Mouse (Mus musculus) bone marrow macrophage, adult 2 months (primary cell): ENCODE data around the gene Mta3. TPM values are rescaled to one million over a fixed set of nuclear protein-coding genes. Genes with fewer than 3 reads are reported as not detected.
"Not testable (repeated sequence)": the region's sequence is repeated elsewhere in the genome, so short reads cannot be mapped to it uniquely, and the experiment has no call there.

ENCODE experiments used
- H3K27ac ChIP-seq: 2 replicates; pipeline ENCODE4 v1.5.1; 2012; ENCODE audit warnings: low read depth, low read length; ENCODE audit not compliant: insufficient read depth
- H3K4me1 ChIP-seq: 2 replicates; pipeline ENCODE4 v1.6.1; 2012; ENCODE audit warnings: low read length; ENCODE audit not compliant: control insufficient read depth, insufficient read depth
- H3K4me3 ChIP-seq: 2 replicates; pipeline ENCODE4 v1.5.1; 2012; ENCODE audit warnings: mild to moderate bottlenecking, low read length, moderate library complexity; ENCODE audit not compliant: insufficient read depth
- CTCF ChIP-seq: IDR thresholded peaks from 2 replicates; pipeline ENCODE4 v1.5.1; 2012; ENCODE audit warnings: low read depth, mild to moderate bottlenecking, low read length, moderate library complexity
- POLR2A ChIP-seq: IDR thresholded peaks from 2 replicates; pipeline ENCODE4 v1.6.1; 2012; ENCODE audit warnings: mild to moderate bottlenecking, low read depth, low read length, borderline replicate concordance
- polyA plus RNA-seq: library from polyadenylated mRNA; stranded (reverse); fragments of >200 nt; gene quantifications from 2 replicates; pipeline ENCODE4 v1.2.4, GENCODE M21; 2012; ENCODE audit not compliant: missing spikeins, insufficient read depth, insufficient read length

Mta3 gene
- polyA plus RNA-seq, 1 experiment: 57.5 TPM

DNA sequence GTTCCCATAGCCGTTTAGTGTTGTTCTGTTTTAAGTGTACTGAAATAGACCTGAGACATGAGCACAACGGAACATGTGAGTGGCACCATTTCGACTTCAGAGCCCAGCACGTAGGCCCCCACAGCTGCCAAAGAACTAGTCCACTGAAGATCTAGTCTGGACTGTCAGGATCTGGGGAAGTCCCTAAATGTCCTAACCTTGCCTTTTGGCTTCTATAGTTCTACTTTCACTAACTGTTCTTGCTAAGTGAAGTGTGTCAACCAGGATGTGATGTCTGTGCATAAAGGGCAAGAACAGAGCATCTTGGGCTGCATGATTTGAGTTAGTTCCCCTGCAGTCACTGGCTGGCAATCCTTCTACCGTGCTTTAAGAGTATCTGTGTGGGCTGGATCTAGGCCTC is 144.9 kb downstream of the Mta3 start:
- Histone ChIP-seq H3K4me3 (no peak overlapping the region), H3K27ac (no peak overlapping the region), H3K4me1 (peaks cover 21% of the 10 kb centered on the region)
- TF ChIP-seq CTCF: no peak
- TF ChIP-seq POLR2A: no peak

GRCm38 (mm10) chr17:83853831-83854230 is 147.9 kb downstream of the Mta3 start:
- H3K4me3 ChIP-seq: no peak overlapping the region
- no peak overlapping the region for H3K27ac ChIP-seq

DNA sequence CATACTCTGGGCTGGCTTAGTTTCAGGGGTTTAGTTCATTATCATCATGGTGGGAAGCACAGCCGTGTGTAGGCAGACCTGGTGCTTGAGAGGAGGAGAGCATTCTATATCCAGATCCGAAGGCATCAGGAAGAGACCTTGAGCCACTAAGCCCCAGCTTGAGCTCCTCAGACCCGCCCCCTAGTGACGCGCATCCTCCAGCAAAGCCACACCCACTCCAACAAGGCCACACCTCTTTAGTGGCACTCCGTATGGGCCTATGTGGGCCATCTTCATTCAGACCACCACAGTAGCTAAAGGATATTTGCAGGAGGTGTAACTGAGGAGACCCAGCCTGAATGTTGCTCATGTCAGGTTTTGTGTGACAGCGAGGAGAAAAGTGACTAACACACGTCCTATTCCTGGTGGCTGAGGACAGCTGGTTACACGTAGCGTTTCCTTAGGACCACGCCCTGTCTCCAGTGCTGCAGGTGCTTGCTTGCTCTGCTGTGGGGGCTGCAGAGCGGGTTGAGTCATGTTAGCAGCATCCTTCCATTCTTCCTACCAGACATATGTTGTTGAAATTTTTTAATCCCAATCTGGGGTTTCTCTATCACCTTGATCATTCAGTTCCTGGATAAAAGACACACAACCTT is 148.4 kb downstream of the Mta3 start:
- no peak for TF ChIP-seq POLR2A
- TF ChIP-seq CTCF: no peak
- peaks cover 7% of the 10 kb centered on the region for H3K4me1 ChIP-seq
- H3K27ac ChIP-seq: no peak overlapping the region
- no peak overlapping the region for H3K4me3 ChIP-seq

More at GRCm38 (mm10) chr17:83853831-83854230, 147.9 kb downstream of the Mta3 start:
- H3K4me1 ChIP-seq: peaks cover 7% of the 10 kb centered on the region
- TF ChIP-seq POLR2A: no peak
- no peak for TF ChIP-seq CTCF

DNA sequence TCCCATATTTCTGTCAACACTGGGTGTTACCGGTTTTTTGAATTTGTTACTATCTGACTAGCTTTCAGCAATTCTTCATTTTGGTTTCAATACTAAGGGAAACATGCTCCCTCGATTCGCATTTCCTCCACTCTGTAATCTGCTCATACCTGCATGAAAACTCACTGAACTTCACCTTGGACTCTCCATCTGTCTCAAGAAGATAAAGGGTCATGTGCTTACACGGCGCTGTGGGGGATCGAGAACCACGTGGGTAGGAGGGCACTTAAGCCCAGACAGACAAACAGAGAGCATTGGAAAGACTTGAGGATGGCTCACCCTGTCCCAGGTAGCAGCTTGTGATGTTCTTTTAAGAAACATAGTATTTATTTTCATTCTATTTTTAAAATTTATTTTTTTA is 152.4 kb downstream of the Mta3 start:
- TF ChIP-seq POLR2A: no peak
- Histone ChIP-seq H3K4me1 (no peaks in the 10 kb centered on the region; the same call in 1 of the 2 replicates), H3K27ac (no peak overlapping the region), H3K4me3 (no peak overlapping the region)

DNA sequence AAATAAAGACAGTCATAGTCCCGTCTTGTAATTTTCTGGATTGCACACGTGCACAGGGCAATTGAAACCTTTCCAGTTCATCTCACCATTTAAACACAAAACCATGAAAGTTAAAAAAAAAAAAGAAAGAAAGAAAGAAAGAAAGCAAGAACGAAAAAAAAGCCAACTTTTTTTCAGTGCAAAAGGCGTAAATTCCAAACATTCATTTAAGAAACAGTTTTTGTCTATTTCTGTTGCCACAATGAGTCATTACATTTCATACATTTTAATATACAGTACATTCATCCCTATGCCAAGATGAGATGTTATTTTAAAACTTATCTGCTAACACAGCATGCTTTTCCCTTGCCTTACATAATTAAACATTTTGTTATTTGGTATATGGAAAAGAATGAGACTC is 153.7 kb downstream of the Mta3 start:
- H3K27ac ChIP-seq: no peak overlapping the region
- H3K4me3 ChIP-seq: no peak overlapping the region
- TF ChIP-seq CTCF (no peak), POLR2A (no peak)
- no peaks in the 10 kb centered on the region; the same call in 1 of the 2 replicates for H3K4me1 ChIP-seq

DNA sequence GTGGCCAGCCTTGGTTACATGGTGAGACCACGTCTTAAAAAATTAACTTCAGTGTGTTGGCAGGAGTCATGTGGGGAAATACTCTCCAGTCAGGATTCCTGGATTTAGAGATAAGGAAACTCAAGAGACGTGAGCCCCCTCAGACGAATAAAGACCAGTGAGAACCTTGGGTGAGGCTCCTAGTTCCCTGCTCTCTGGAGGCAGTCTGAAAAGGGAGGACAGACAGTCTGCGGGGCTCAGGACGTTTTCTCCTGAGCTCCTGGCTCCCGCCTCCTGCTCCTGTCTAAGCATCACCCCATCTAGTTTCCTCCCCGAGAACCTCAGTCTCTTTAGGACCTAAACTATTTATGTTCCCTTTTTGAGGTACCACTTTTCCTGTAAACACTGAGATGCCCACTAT is 154.3 kb downstream of the Mta3 start:
- H3K27ac ChIP-seq: no peak overlapping the region

GRCm38 (mm10) chr17:83860968-83861367 is 155.0 kb downstream of the Mta3 start:
- not testable (repeated sequence) for H3K4me1 ChIP-seq, H3K27ac ChIP-seq
- peak overlapping the region; percentile 70 for H3K4me3 ChIP-seq

More for the DNA sequence above, 154.3 kb downstream of the Mta3 start:
- H3K4me3 ChIP-seq: no peak overlapping the region
- H3K4me1 ChIP-seq: no peaks in the 10 kb centered on the region; the same call in 1 of the 2 replicates
- TF ChIP-seq CTCF (no peak), POLR2A (no peak)

DNA sequence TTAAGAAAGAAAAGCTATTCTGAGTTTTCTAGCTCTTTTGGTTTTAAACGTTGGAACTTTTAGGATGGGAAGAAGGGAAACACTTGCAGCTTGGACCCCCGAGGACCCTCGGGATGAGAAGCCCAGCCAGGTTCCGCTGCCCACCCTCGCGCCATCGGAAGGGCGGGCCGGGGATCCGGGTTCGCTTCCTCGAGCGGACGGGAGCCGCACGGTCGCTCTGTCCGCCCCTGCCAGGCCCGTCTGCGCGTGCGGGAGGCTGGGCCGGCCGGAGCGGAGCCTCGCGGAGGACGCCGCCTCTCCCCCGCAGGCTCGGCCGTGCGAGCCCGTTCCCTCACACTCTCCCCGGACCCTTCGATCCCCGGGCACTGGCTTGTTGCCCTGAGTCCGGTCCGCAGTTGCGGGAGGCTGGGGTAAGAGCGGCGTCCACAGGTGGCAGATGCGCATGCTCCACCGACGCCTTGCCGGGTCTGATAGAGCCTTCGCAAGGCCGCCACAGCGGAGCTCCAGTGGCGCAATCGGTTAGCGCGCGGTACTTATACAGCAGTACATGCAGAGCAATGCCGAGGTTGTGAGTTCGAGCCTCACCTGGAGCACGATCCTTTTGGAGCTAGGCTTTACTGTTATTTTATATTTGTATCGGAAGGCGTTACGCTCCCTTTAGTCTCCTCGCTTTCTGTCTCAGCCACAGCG is 155.6 kb downstream of the Mta3 start:
- Histone ChIP-seq H3K27ac (peak overlapping the region; percentile 54), H3K4me3 (peak overlapping the region; percentile 70), H3K4me1 (no peaks in the 10 kb centered on the region; the same call in 1 of the 2 replicates)
- TF ChIP-seq CTCF (no peak), POLR2A (no peak)

DNA sequence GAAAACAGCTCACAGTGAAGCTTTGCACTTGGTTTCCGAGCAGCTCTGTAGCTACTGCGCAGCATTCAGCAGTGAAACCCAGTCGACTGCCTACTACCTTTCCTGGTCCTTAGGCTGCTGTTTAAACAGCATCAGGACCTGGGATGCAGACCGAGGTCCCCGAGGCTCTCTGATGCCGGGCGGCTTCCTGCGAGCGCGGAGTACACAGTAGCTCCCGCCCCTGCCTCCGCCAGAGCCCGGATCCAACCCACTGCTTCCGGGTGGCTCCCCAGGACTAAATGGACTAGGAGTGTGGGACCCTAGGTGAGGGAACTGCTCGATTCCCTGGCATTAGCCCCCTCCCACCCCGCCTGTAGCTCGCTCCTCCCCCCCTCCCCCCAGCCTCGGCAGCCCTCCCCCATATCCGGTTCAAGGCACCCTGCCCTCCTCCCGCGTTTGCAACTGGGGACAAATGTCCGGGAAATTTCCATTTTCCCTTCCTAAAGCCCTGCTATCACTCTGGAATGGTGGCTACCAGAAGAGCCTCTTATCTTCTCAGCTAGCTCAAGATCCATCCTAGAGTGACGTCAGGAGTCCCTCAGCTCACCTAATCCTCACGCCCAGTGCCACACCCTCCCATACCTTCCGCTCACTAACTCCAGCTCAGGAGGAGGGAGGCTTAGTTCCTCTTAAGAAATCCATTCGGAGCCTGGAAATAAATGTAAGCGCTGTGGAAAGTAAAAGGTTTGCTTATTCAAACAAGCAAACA is 156.3 kb downstream of the Mta3 start:
- Histone ChIP-seq H3K4me3 (peak overlapping the region; percentile 70), H3K27ac (peak overlapping the region; percentile 41), H3K4me1 (no peaks in the 10 kb centered on the region; the same call in 1 of the 2 replicates)
- TF ChIP-seq POLR2A: no peak
- TF ChIP-seq CTCF: no peak

- no peak overlapping the region for H3K4me3 ChIP-seq
- TF ChIP-seq POLR2A: no peak
- TF ChIP-seq CTCF: no peak
- H3K4me1 ChIP-seq: no peaks in the 10 kb centered on the region; the same call in 1 of the 2 replicates
- H3K27ac ChIP-seq: no peak overlapping the region
Observed at GRCm38 (mm10) chr17:83865366-83865765, 159.4 kb downstream of the Mta3 start.
